Mouse (Mus musculus) embryonic fibroblast, embryonic 13.5 days (primary cell): Measurements from ENCODE around the gene Gja10.

Experiments used
- CTCF ChIP-seq: IDR thresholded peaks from 2 replicates; pipeline ENCODE4 v1.5.1; 2011; ENCODE audit warnings: mild to moderate bottlenecking, control low read depth, low read length, moderate library complexity, borderline replicate concordance; ENCODE audit not compliant: insufficient read depth
- POLR2A ChIP-seq: IDR thresholded peaks from 2 replicates; pipeline ENCODE4 v1.6.1; 2011; ENCODE audit warnings: low read depth, mild to moderate bottlenecking, control low read depth, low read length, moderate library complexity

- TF ChIP-seq POLR2A: no peak
- peak; percentile 5; the same call in 1 of the 2 replicates for TF ChIP-seq CTCF
These were observed 28.0 kb downstream of the Gja10 start for GRCm38 (mm10) chr4:32574604-32575003.
